Mouse (Mus musculus) forebrain, embryonic 13.5 days (tissue): ENCODE data around the gene Vmn1r157. TPM values are rescaled to one million over a fixed set of nuclear protein-coding genes. Genes with fewer than 3 reads are reported as not detected.
"Not testable (repeated sequence)": the region's sequence is repeated elsewhere in the genome, so short reads cannot be mapped to it uniquely, and the experiment has no call there.

Experiments
- ATAC-seq: fragments of 200-750 bp; cut with Nextera tagmentation; 2 replicates; pipeline ENCODE4 v1.8.0; 2017
- H3K27ac ChIP-seq: fragments of 300-500 bp; sonication (generic); 2 replicates; pipeline ENCODE4 v1.5.1; 2015; ENCODE audit warnings: inconsistent platforms, mild to moderate bottlenecking, moderate library complexity
- H3K27me3 ChIP-seq: fragments of 300-500 bp; sonication (generic); 2 replicates; pipeline ENCODE4 v1.6.1; 2015; ENCODE audit warnings: mild to moderate bottlenecking, inconsistent platforms
- H3K36me3 ChIP-seq: fragments of 300-500 bp; sonication (generic); 2 replicates; pipeline ENCODE4 v1.6.1; 2015; ENCODE audit warnings: mild to moderate bottlenecking, inconsistent platforms; ENCODE audit not compliant: poor library complexity, severe bottlenecking
- H3K4me1 ChIP-seq: fragments of 300-500 bp; sonication (generic); 2 replicates; pipeline ENCODE4 v1.6.1; 2015; ENCODE audit warnings: inconsistent platforms
- H3K4me2 ChIP-seq: fragments of 300-500 bp; sonication (generic); 2 replicates; pipeline ENCODE4 v1.6.1; 2015; ENCODE audit warnings: inconsistent platforms, mild to moderate bottlenecking, moderate library complexity
- H3K4me3 ChIP-seq: fragments of 300-500 bp; sonication (generic); 2 replicates; pipeline ENCODE4 v1.5.1; 2015; ENCODE audit warnings: mild to moderate bottlenecking, inconsistent platforms
- H3K9ac ChIP-seq: fragments of 300-500 bp; sonication (generic); 2 replicates; pipeline ENCODE4 v1.6.1; 2015; ENCODE audit warnings: mild to moderate bottlenecking, inconsistent platforms
- H3K9me3 ChIP-seq: fragments of 300-500 bp; sonication (generic); replicated peaks from 2 replicates; pipeline ENCODE4 v1.6.1; 2016; ENCODE audit warnings: inconsistent platforms
- WGBS: fragments of 180-500 bp; shearing (Covaris S2); methylation state at CpG from one replicate; pipeline ENCODE4 v1.1.7; 2015; 5-methylcytosine and 5-hydroxymethylcytosine counted together
- polyA plus RNA-seq: library from polyadenylated mRNA; unstranded; fragments of >200 nt; fragmentation: Nextera tagmentation; extraction: Ambion mirVana; gene quantifications from 2 replicates; pipeline ENCODE4 v1.2.1, GENCODE M21; 2015

The Vmn1r157 gene
- not detected in 2 replicates for polyA plus RNA-seq

GRCm38 (mm10) chr7:22761397-22761796 lies at the start of gene Vmn1r157:
Vmn1r157 (plus strand) TSS chr7:22761697.
- H3K27me3 ChIP-seq, H3K36me3 ChIP-seq, H3K9me3 ChIP-seq, H3K4me2 ChIP-seq, H3K4me3 ChIP-seq, H3K27ac ChIP-seq, H3K4me1 ChIP-seq, ATAC-seq, H3K9ac ChIP-seq: not testable (repeated sequence)
- 33% methylated on average over 2 of the region's 3 CpGs for WGBS

DNA sequence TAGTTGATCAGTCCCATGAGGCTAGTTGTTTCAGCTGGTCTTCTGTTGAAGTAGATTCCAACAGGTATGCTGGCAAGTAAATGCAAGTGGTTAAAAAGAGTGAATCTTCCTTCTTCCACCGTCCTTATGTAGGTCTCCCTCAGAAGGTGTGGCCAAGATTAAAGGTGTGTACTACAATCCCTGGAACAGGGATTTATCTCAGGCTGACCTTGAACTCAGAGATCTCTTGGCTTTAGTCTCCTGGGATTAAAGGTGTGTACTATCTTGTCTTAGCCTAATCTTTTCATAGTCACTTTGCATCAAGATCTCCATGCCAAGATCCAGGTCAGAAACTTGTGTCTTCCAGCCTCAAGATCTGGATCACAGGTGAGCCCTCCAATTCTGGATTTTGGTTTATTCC lies 41.9 kb upstream of the Vmn1r157 start, which contains the start of gene Gm4567:
Gene Gm4567 (minus strand): TSS at position 101 of the 400 bp plus-strand sequence.
- no CpG with 5 or more reads among the region's 1 CpGs for WGBS
- not testable (repeated sequence) for H3K9ac ChIP-seq, H3K9me3 ChIP-seq, H3K4me1 ChIP-seq, H3K27me3 ChIP-seq, H3K4me3 ChIP-seq, H3K27ac ChIP-seq, ATAC-seq, H3K36me3 ChIP-seq, H3K4me2 ChIP-seq

- not testable (repeated sequence) for H3K4me2 ChIP-seq, H3K27ac ChIP-seq, H3K4me1 ChIP-seq, H3K4me3 ChIP-seq, H3K36me3 ChIP-seq, H3K9ac ChIP-seq, H3K27me3 ChIP-seq, ATAC-seq
- WGBS, result 97% methylated on average over 7 of the region's 11 CpGs
- H3K9me3 ChIP-seq, result peaks cover 14% of the 10 kb centered on the region
These were observed 14.5 kb downstream of the Vmn1r157 start for GRCm38 (mm10) chr7:22775981-22776380.

DNA sequence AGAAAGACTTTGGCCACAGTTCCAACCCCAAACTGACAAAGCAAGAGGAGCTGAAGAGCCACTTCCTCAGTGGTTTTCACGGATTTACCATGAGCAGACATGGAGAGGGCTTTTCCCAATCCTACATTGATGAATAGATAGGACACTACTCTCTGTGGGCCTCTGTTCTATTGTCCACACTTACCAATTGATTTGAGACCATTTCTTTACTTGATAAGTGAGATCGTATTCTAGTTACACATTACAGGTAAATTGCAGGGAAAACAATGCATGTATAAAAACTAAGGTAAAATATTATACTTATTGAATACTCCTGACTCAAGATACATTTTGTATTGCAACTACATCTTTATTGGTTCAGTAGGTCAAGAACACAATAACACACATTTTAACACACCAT lies 29.2 kb downstream of the Vmn1r157 start, which contains the start of gene Vmn1r158:
Gene Vmn1r158 (minus strand): TSS at position 101 of the 400 bp plus-strand sequence.
- H3K4me1 ChIP-seq, H3K9ac ChIP-seq, ATAC-seq, H3K4me2 ChIP-seq, H3K36me3 ChIP-seq, H3K27me3 ChIP-seq, H3K27ac ChIP-seq, H3K4me3 ChIP-seq: not testable (repeated sequence)
- WGBS, result 60% methylated on average over 2 of the region's 2 CpGs
- peaks cover 20% of the 10 kb centered on the region for H3K9me3 ChIP-seq

Other genes with a start within 250 kb of the Vmn1r157 start
- not detected in 2 replicates for gene Vmn1r152, start 238.7 kb upstream of the Vmn1r157 start, polyA plus RNA-seq
- not detected in 2 replicates for gene Gm8677, start 226.8 kb upstream of the Vmn1r157 start, polyA plus RNA-seq
- gene Gm4201, start 196.4 kb upstream of the Vmn1r157 start, polyA plus RNA-seq, result not detected in 2 replicates
- not detected in 2 replicates for gene Gm4565, start 173.6 kb upstream of the Vmn1r157 start, polyA plus RNA-seq
- not detected in 2 replicates for gene Vmn1r155, start 103.7 kb upstream of the Vmn1r157 start, polyA plus RNA-seq
- gene Gm8693, start 69.4 kb upstream of the Vmn1r157 start, polyA plus RNA-seq, result not detected in 2 replicates
- gene Gm4567, start 42.0 kb upstream of the Vmn1r157 start, polyA plus RNA-seq, result not detected in 2 replicates
- not detected in 2 replicates for gene Vmn1r158, start 29.1 kb downstream of the Vmn1r157 start, polyA plus RNA-seq
- not detected in 2 replicates for gene Vmn1r159, start 81.9 kb downstream of the Vmn1r157 start, polyA plus RNA-seq
- gene Vmn1r160, start 109.5 kb downstream of the Vmn1r157 start, polyA plus RNA-seq, result not detected in 2 replicates
- gene Gm4214, start 223.0 kb downstream of the Vmn1r157 start, polyA plus RNA-seq, result not detected in 2 replicates